Mouse (Mus musculus): ENCODE measurements around the gene Rtn4rl1. TPM values are rescaled to one million over a fixed set of nuclear protein-coding genes. Genes with fewer than 3 reads are reported as not detected.

The Rtn4rl1 gene
- total RNA-seq (2023): 21.3 TPM

GRCm38 (mm10) chr11:75193256-75194071, at the start of gene Rtn4rl1:
Rtn4rl1 (plus strand) TSS chr11:75193783.

DNA sequence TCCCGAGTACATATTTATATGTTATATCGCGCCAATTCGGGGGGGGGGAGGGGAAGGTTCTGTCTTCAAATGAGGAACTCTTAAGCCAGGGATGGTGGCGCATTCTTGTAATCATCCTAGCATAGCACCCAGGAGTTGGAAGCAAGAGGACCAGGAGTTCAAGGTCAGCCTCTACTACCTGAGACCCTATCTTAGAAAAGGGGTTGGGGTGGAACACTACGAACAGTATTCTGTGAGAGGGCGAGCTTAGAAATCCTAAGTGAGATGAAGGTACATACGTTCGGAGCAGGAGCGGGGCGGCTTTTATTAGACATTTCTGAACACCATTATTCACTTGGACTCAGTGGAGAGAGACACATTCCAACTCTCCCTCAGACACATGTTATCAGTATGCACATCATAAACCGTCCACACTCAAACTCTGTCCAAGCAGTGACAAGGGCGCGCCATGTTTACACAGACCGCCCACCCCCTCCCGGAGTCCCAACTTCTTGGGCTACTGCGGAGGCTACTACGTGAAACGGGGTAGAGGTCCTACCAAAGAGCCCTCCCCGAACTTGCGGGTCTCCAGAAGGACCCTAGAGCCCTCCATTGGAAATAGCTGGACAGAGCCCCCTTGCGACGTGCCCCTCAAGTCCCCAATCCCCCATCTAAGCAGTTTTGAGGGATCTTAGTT, 24.0 kb upstream of the Rtn4rl1 start, which contains the start of gene Hic1:
Gene Hic1, minus strand, starts transcription at position 115 of the 676 bp plus-strand sequence.

GRCm38 (mm10) chr11:75178672-75179208, 14.8 kb upstream of the Rtn4rl1 start, which contains the start of gene Ovca2:
Ovca2 (minus strand) TSS chr11:75178835.

GRCm38 (mm10) chr11:75190905-75191441, 2.6 kb upstream of the Rtn4rl1 start, which contains the start of gene Dph1:
Dph1 (minus strand) TSS chr11:75191241.

Other genes with a start within 250 kb of the Rtn4rl1 start
- 1.6 TPM for gene Hic1, start 24.3 kb upstream of the Rtn4rl1 start, total RNA-seq (2023)
- gene Ovca2, start 14.9 kb upstream of the Rtn4rl1 start, total RNA-seq (2023): 18.4 TPM
- 18.1 TPM for gene Dph1, start 2.5 kb upstream of the Rtn4rl1 start, total RNA-seq (2023)
- 155 TPM for gene Rpa1, start 154.5 kb downstream of the Rtn4rl1 start, total RNA-seq (2023)
- 12.2 TPM for gene Smyd4, start 154.7 kb downstream of the Rtn4rl1 start, total RNA-seq (2023)
- gene Serpinf1, start 228.9 kb downstream of the Rtn4rl1 start, total RNA-seq (2023): 0.82 TPM
- not detected for gene Serpinf2, start 245.8 kb downstream of the Rtn4rl1 start, total RNA-seq (2023)